Mouse (Mus musculus): ENCODE results near the gene Zbtb38. TPM values are rescaled to one million over a fixed set of nuclear protein-coding genes. Genes with fewer than 3 reads are reported as not detected.
"Not testable (repeated sequence)": the region's sequence is repeated elsewhere in the genome, so short reads cannot be mapped to it uniquely, and the experiment has no call there.

The Zbtb38 gene
- total RNA-seq, 1 experiment from 2014 or later = 41.8 TPM

DNA sequence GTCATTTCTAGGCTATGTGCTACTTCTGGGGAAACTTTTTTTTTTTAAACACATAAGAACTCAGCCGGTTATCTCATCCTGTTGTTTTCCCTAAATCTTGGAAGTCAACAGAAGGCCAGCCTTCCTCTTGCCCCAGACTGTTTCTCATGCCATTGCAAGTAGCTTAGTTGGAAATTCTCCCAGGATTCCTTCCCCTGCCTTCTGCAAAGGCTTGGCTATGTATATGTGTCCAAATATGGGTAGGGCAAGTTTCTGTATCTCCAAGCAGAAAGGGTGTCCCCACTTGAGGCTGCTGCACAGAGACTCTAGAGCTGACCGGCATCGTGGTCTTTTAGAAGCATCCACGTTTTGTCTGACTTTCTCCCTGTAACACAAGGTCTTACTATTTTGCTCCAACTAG is 63.6 kb downstream of the Zbtb38 start:
- no peak for ATAC-seq (replicated peaks; ENCODE audit: low read depth, poor library complexity, severe bottlenecking)

DNA sequence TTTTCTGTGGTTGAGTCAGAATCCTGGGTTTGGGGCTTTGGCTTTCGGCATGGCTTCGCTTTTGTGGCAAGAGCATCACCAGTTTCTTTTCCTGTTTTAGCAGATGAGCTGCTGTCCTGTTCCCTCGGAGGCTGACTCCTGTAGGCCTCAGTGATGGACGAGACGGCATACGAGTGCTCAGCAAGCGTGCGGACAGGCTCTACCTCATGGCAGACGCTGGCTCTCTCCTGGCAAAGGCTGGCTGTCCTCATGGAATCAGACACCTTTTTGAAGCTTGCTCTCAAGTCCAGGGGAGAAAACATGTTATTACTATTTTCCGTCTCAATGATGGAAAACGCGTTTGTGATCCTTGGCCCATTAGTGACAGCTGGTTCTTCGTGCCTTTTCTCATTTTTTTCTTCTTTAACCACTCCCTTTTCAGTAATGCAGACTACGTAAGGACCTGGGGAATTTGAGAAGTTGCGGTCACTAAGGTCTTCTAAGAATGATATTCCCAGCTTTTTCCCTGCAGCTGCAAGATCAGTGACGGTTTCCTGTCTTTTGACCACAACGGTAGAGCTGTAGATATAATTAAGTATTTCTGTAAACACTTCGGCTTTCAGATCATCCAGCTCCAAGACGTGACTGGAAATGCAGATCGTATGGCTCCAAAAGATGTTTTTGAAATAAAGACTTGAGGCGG is 64.3 kb downstream of the Zbtb38 start:
- ATAC-seq (replicated peaks; ENCODE audit: low read depth, poor library complexity, severe bottlenecking) = no peak

DNA sequence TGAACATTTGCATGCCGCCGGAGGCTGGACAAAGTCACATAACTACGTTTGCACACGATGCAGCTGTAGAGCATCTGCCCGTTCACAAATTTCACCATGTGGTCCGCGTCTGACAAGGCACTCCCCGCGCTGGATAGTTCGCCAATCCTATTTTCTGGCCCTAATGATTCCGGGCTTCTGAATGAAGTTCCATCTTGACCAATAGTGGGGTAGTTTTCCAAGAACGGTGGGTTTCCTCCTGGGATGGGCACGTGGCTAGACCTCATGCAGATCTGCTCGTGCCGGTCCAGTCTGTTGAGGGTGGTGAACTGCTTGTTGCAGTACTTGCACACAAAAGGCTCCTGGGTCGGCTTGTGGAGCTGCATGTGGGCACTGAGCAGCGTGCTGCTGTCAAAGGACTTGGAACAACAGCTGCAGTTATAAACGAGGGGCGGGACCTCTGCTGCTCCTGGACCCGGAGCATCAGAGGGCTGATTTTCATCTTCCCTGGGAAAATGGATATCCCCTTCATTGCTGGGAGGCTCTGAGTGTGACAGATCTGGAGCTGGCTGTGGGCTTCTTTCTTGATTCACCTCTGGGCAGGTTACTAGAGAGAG is 64.9 kb downstream of the Zbtb38 start:
- ATAC-seq (replicated peaks; ENCODE audit: low read depth, poor library complexity, severe bottlenecking) = no peak

DNA sequence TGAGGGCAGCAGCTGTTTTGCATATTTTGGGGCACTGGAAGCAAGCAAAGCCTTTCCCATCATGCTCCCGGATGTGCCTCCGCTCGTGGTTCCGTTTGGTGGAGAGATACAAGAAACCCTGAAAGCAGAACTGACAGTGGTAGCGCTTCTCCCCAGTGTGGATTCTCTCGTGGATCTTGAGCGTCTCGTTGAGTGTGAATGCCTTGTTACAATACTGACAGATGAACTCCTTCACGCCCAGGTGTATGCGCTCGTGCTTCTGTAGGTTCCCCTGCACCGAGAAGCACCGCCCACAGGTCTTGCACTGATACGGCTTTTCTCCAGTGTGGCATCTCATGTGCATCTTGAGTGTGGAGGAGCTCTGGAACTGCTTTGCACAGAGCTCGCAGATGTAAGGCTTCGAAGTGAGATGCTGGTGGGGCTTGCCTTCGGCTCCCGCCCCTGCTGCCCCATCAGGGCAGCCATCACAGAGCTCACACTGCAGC is 67.0 kb downstream of the Zbtb38 start:
- ATAC-seq (replicated peaks; ENCODE audit: low read depth, poor library complexity, severe bottlenecking) = no peak

DNA sequence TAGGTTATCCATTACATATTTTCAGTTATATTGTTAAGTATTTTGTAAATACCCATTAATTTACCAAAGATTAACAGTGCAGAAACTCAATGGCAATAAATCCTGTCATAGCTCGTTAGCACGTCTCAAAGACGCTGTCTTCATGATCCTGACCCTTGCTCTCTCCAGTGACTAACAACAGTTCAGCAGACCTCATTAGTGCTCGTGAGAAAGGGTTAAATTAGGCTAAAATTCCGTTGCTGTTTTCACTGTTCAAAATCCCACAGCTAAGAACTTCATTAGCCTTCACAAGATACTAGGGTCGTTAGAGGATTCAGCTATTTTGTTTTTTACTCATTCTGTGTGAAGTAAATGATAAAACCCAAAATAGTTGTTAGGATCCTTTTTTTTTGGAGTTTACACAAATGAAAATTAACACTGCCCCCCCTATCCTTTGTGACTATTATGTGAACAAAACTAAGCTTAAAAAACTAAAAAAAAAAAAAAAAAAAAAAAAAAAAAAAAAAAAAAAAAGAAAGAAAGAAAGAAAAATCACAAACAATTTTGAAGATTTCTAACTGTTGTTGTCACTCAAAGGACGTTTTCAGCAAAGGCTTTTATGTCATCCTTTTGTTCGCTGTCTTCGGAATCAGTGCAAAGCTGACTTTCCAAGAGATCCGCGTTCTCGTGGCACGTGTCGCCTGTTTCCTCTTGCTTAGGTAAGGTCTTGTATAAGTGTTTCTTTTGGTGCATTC is 67.6 kb downstream of the Zbtb38 start:
- no peak for ATAC-seq (replicated peaks; ENCODE audit: low read depth, poor library complexity, severe bottlenecking)

DNA sequence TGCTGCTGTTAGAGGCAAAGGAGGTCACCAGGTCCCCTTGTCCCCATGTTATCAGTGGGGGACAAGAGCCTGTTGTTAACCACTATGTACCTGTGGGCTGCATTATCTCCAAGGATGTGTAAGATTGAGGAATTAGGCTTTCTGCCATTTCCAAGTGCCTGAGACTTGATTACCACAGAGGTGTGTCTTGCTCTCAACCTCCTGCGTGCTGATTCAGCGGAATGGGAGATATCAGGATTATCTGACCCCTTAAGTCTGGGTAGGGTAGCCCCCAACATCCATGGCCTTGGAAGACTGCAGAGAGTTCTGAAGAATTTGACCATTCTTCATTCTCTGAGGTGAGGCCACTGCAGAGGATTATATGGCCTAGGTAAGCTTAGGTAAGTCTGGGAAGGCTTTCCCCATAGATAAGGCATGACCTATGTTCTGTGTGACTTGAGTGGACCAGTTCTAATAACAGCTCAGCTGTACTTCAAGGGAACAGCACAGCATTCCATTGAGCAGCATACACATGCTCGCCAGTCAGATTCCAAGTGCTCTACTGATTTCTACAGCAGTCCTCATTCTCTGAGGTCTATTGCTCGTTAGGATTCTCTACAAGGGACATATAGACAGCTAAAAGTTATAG is 68.4 kb downstream of the Zbtb38 start:
- ATAC-seq (replicated peaks; ENCODE audit: low read depth, poor library complexity, severe bottlenecking) = no peak

DNA sequence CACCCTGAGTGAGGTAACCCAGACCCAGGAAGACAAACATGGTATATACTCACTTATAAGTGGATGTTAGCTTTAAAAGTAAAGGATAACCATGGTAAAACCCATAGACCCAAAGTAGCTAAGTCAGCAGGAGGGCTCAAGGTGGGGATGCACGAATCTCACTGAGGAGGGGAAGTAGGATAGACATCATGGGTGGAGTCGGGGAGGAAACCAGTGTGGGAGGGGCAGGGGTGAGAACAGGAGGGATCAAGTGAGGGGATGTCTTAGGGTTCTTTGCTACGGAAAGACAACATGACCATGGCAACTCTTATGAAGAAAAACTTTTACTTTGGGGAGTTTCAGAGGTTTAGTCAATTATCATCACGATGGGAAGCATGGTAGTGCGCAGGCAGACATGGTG is 74.0 kb downstream of the Zbtb38 start:
- ATAC-seq (replicated peaks; ENCODE audit: low read depth, poor library complexity, severe bottlenecking) = no peak

DNA sequence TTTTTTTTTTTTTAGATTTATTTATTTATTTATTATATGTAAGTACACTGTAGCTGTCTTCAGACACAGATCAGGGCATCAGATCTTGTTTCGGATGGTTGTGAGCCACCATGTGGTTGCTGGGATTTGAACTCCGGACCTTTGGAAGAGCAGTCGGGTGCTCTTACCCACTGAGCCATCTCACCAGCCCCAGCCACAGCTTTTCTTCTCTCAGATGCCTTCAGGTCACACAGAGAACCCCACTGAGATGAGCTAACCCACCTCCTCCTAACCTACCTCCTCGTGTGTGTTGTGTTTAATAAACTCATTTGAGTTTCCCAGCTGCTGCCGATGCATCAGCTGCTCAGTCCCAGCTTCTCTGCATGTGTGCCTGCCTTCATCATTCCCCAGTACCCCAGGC is 74.9 kb downstream of the Zbtb38 start:
- ATAC-seq (replicated peaks; ENCODE audit: low read depth, poor library complexity, severe bottlenecking) = not testable (repeated sequence)

DNA sequence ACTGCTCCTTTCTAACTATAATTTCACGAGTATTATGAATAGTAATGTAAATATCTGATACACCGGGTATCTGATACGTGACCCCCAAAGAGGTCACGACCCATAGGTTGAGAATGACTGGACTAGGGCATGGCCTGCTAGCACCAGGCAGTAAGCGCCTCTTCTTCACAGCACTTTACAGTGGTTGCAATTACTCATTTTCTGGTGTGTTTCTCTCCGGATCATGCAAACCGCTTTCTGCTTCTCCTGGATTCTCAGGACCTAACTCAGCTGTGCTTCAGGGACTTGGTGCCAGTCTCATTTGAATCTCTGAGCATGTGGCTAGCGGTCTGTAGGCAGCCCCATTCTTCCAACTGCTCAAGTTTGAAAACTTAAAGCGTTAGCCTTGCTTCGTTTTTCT is 76.0 kb downstream of the Zbtb38 start:
- no peak for ATAC-seq (replicated peaks; ENCODE audit: low read depth, poor library complexity, severe bottlenecking)

DNA sequence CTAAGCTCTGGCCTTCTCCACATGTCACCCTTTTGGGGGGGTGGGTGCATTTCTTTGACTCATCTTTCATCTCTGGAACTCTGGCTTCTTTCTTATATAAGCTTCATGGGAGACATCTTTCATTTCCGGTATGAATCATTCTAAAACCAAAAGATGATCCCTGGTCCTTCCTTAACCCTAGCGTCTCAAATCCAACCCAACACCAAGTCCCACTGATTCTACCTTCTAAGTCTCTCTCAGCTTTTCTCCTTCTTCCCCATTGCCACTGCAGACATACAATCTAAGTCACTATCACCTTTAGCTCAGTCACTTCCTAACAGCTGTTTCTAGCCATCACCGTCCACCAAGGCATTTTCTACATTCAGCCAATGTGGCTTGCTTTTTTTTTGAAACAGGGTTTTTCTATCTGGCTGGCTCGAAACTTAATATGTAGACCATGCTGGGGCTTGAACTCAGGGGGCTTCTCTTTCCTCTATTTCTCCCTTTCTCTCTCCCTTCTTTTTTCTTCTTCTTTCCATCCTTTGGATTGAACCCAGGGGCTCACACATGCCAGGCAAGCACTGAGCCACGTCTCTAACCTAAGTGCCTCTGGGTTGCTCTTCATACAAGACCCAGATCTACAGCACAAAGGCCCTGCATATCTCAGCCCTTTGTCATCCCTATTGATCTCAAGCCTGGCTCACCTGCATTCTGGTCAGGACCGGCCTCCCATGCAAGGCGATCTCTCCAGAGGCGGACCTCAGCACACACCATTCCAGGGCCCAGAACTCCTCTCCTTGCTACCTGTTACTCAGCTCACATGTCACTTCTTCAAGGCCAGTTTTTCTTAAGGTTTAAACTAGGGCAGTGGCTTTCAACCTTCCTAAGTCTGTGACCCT is 76.6 kb downstream of the Zbtb38 start:
- no peak for ATAC-seq (replicated peaks; ENCODE audit: low read depth, poor library complexity, severe bottlenecking)

DNA sequence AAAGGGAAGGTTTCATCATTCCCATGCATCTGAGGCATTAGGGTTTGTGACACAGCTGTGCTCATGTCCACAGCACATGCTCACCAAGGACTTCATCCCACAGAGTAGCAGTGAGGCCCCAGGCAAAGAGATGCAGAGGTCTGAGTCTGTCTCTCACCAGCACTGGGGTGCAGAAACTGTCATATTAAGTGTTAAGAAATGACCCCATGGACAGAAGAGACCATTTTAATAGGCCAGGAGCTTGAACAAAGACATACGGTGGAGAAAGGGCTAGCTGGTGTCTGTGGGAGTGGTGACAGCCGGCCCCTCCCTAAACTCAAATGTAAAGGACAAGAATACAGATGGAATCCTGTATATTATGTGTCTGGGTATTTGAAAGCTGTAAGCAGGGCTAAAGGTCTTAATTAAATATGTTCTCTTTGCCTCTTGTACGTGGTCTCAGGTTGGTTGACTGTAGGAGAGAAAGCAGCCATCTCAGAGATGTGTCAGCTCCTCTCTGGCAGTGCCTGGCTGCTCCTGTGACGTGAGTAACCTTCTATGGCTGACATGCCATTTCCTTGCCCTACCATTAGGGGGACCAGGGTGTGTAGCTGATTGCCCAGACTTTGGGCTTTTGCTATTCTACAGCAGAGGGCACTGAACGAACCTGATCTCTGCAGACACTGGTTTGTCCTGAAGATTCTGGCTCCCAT is 77.4 kb downstream of the Zbtb38 start:
- peak; percentile 99 for ATAC-seq (replicated peaks; ENCODE audit: low read depth, poor library complexity, severe bottlenecking)

DNA sequence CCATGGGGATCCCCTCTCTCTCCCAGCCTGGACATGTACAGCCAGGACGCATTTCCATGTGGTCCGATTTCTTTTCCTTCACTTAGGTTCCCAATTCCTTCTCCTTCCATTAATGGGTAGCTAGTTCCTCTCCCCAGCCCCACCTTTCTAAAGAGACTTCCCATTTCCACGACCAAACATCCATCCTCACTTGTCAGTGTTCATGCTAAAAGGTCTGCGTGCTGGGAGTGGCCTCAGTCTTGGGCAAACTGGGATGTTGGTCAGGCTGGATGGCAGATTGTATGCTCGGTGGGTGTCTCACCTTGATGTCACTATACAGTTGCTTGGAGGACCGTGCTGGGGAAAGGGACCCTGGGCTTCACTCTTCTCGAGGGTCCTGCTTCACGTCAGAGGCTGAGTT is 78.3 kb downstream of the Zbtb38 start:
- no peak for ATAC-seq (replicated peaks; ENCODE audit: low read depth, poor library complexity, severe bottlenecking)

DNA sequence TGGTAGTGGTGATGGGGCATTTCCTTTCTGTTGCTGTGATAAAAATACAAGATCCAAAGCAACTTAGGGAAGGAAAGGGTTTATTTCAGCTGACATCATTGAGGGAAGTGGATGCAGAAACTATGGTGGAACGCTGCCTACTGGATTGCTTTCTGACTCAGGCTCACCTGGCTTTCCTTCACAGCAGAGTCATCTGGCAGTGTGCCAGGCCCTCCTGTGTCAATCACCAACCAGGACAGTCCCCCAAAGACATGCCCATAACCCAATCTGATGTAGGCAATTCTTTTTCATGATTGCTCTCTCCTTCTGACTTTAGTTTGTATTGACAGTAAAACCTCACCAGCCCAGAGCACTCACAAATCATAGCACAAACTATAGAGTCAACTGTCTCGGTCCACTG is 80.2 kb downstream of the Zbtb38 start:
- no peak for ATAC-seq (replicated peaks; ENCODE audit: low read depth, poor library complexity, severe bottlenecking)

DNA sequence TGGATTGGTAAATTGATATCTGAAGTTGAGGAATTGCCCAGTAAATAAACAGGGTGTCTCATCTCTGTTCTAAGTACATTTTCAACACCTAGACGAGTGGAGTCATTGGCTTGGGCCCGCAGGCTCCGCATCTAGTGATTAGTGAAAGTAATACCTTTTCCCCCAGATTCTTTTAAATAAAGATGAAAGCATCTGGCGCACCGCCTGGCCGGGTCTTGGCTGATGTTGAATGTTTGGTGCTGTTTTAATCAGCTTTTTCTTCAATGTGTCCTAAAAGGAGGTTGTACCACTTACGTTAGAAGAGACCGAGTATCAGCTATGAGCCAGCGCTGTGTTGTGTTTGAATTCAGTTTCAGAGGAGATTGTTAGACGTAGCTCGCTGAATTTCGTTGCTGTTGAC is 81.4 kb downstream of the Zbtb38 start:
- no peak for ATAC-seq (replicated peaks; ENCODE audit: low read depth, poor library complexity, severe bottlenecking)

DNA sequence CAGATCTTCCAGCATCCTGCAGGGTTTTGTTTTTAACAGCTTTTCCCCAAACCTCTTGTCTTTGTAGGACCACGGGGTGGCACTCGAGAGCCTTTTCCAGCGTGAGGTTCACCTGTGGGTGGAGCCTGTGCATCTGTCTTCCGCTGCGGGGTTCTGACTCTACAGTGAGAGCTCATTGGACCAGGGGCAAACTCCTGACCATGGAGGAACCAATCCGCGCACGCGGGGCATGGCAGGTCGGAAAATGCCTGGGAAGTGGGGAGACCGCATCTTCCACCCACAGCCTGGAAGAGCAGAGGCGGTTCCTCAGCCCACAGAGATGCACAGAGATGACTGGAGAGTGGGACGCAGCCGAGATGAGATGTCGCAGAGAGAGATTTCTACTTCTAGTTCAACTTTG is 82.8 kb downstream of the Zbtb38 start:
- ATAC-seq (replicated peaks; ENCODE audit: low read depth, poor library complexity, severe bottlenecking) = peak; percentile 100

DNA sequence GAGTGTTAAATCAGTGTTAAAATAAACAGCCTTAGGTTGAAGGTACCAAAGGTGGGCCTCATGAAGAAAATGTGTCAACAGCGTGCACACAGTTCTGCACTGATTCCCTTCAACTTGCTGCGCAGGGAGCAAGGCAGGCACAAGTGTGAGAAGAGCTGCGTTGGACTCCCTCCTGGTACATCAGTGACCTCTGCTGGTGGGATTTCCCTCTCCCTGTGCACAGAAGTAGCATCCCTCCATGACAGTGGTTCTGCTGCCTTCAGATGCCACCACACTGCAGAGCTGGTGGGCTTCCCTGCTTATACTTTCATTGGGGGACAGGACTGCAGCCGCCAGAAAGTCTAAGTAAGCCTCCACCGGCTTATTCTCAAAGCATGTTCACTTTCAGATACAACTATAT is 84.0 kb downstream of the Zbtb38 start:
- peak; percentile 64 for ATAC-seq (replicated peaks; ENCODE audit: low read depth, poor library complexity, severe bottlenecking)

DNA sequence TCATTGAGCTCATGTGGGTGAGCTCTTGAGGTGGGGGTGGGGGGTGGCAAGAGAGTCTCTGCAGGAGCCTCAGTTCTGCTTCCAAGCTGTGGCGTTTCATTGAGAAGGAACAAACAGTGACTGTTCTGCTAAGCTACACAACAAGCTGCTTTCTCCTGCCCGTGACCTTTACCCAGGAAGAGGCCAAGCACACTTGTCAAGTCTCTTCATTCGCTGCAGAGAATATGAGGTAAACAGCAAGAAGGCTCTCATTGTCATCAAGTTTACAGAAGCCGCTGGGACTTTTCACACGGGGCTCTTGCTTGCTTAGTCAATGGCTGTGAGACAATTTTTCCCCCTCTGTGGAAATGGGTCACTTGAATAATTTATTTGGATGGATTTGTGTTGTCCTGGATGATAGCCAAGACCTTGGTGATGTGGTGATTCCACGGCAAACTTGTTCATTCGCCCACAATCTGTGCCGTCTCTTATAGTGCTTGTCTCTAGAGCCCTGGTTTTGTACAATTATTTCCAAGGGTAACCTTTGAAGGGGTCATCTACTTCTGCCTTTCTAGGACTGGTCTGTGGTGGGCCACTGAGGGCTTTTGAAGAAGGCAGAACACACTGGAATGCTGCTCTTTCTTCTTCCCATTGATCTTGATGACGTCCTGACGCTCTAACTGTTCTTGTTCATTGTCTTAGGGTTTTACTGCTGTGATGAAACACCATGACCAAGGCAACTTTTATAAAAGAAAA is 92.0 kb downstream of the Zbtb38 start:
- ATAC-seq (replicated peaks; ENCODE audit: low read depth, poor library complexity, severe bottlenecking) = no peak

DNA sequence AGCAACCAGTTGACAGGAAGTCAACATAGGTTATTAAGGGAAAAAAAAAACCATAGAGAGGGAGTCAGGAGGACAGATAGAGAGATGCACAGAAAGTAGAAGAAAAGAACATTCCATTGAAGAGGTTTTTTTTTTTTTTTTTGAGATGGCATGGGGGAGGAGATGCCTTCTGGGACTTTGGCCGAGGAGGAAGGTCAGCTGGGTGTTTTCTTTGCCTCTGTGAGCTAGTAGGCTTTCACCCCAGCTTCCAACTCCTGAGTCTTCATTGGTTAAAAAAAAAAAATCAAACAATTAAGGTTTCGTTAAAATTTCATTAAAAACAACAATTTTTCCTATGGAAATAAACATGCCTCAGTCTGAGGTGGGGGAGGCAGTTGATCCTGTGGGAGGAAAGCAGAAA is 92.8 kb downstream of the Zbtb38 start:
- ATAC-seq (replicated peaks; ENCODE audit: low read depth, poor library complexity, severe bottlenecking) = no peak

DNA sequence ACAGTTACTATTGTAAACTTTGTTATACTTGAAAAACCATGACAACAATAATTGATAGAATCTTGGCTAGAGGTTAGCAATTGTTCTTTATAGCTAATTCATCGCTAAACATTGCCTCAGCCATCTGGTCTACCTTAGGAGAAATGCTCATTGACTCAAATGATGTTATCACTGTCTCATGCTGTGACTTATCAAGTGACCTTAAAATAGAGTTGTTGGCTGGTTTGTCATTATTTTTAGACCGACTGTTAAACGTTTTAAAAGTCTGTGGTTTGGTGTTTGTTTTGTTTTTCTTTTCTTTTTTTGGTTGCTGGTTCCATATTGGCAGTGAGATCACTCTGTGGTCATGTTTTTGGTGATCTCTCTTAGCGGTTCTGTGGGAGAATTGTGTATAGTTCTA is 99.1 kb downstream of the Zbtb38 start:
- no peak for ATAC-seq (replicated peaks; ENCODE audit: low read depth, poor library complexity, severe bottlenecking)

All from common myeloid progenitor, adult 5-6 weeks (primary cell).